Mouse (Mus musculus): ENCODE results near the gene Selenon.
"Not testable (repeated sequence)": the region's sequence is repeated elsewhere in the genome, so short reads cannot be mapped to it uniquely, and the experiment has no call there.

Gene Selenon

DNA sequence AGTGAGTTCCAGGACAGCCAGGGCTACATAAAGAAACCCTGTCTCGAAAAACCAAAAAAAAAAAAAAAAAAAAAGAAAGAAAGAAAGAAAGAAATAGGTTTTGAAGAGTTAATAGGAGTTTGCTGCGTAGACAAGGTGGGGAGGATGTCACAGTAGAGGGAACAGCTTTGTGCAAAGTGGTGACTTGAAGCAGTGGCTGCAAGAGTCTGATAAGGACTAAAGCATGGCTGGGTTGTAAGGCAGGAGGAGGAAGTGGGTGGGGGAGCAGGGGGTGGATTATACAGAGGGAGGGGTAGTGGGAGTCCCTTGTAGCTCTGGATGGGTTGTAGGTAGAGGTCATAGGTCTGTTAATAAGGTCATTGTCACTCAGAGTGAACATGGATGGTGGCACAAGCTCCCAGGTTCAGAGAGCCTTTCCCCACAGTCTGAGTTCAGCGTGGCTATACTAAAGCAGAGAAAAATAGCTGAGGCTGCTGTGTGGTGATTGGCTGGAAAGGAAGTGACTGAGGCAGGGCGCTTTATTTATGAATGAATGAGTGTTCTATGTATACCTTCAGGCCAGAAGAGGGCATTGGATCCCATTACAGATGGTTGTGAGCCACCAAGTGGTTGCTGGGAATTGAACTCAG lies 45.9 kb downstream of the Selenon start:
- no peak for DNase-seq (ENCODE audit: low spot score)

DNA sequence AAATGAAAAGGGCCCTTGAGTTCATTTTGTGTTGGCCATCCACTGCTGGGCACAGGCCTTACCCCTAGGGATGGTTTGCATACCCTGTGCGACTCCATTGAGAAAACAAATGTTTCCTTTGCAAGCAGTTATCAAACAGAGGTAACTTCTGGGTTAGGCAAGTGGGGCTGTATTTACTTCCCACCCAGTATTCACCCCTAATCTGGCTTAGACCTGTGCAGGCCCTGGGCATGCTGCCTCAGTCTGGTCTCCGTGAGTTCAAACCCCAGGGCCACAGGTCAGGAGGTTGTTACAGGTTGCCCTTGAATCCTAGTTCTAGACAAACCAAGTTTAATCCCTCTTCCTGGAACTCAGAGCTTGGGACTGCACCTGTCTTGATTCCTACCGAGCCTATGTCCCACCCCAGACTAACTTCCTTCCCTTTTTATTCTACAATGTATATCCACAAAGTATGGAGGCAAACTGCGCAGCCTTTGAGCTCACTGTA lies 46.6 kb downstream of the Selenon start:
- no peak for DNase-seq (ENCODE audit: low spot score)

DNA sequence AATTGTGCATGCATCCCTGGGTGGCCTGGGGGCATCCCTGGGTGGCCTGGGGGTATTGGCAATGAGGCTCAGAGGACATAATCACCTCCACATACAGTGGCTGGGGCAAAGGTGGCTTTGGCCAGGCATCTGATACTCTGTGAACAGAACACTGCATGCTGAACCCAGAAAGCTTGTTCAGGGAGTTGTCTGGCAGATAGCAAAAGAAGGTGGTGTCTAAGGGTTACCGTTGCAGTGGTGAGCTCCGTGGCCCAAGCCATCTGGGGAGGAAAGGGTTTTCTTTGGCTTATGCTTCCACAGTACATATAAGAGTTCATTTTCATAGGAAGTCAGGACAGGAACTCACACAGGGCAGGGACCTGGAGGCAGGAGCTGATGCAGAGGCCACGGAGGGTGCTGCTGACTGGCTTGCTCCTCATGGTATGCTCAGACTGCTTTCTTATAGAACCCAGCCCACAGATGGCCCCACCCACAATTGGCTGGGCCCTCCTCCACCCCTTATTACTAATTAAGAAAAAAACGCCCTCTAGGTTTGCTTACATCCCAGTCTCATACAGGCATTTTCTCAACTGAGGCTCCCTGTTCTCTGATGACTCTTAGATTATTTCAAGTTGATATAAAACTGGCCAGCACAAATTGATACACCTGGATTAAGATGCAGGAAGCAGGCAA lies 48.1 kb downstream of the Selenon start:
- DNase-seq (ENCODE audit: low spot score), result no peak

DNA sequence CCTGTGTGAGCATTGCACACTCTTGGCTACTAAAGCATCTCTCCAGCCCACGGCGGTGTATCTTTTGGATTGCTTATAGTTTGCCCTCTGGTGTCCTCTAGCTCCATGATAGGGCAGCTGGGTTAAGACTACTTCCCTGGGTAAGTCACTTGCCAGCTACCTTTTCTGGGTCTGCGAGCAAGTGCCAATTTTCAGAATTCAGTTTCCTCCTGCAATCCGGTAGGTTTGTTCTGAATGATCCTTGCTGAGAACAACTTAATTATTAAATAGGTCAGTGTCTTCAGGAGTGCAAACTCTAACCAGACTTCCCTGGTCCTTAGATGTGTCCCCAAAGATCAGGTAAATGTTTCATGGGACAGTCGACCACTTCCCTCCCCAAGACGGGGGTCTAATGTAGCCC lies 50.9 kb downstream of the Selenon start:
- DNase-seq (ENCODE audit: low spot score), result no peak

DNA sequence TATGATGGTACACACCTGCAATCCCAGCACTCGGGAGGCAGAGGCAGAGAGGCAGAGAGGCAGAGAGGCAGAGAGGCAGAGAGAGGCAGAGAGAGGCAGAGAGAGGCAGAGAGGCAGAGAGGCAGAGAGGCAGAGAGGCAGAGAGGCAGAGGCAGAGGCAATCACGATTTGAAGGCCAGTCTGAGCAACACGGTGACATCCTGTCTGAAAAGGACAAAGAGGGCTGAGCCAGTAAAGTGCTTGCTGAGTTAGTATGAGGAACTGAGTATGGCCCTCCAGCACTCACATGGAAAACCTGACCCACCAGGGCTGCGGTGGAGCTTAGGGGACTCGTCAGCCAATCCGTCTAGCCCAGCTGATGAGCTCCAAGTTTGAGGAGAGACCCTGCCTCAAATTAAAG lies 53.0 kb downstream of the Selenon start:
- not testable (repeated sequence) for DNase-seq (ENCODE audit: low spot score)

DNA sequence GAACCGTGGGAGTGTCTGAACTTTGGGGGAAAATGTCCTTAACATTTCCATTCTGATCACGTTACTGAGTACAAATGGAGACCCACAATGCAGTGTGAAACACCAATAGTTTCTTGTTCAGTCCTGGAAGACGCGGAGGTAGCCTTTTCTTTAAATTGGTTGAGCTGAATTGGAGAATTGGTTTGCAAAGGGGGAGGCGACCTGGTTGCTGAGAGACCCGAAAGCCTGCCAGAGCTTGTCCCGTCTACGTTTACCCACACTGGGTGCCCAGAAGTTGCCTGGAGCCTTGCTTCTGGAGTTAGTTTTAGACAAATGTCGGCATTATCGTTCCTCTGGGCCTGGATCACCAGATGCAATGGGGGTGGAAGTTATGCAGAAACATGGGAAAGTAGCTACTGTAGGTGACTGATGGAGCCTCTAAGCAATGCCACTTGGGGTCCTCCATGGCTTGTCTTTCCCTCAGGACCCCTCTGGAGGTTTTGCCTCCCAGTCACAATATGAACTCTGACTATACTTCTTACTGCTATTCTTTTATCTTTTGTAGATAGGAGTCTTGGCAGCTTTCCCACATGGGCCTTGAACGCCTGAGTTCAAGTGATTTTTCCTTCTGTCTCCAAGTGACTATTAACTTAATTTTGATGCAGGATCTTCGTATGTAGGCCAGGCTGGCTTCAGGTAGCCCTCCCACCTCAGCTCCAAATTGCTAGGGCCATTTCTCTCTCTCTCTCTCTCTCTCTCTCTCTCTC lies 53.8 kb downstream of the Selenon start:
- no peak for DNase-seq (ENCODE audit: low spot score)

DNA sequence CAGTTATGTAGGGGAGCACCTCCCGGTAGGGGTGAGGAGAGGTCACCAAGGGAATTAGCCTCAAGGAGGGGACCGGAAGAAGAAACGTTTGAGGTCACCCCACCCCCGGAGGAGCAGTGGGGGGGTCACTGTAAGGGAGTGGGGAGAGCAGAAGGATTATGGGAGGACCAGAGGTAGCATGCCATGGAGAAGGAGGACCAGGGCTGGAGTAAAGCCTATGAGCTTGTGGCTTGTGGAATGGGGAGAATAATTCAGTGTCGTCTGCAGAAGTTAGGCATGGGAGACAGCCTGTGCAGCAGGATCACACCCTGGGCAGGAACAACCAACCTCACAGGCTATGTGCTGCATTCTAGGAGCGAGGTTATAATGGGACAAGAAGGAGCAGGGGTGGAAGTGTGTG lies 54.7 kb downstream of the Selenon start:
- DNase-seq (ENCODE audit: low spot score), result no peak

DNA sequence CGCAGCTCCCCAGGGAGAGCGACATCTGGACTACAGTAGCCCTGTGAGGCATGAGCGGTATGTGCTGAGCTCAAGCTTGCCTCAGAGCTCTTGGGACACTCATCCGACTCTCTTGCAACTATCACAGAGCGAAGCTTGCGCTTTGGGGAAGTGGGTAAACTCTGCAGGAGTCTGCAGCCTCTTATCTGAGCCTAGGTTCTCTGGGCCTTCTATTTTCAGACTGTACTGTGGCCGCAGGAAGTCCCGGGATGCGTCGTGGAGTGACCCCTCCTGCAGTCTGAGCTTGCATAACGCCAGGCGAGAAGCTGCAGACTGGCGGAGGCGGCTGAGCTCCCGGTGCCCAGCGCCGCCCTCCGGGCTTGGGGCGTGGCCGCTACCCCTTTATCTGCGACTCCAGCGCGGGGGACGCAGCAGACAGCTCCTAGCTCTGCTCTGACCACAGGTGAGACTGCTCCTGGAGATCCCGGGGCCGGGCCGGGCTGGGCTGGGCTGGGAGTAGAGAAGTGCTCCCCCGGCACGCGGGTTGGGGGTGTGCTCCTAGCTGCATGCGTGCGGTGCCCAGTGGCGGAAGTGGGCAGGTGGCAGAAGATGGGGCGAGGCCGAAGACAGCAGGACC lies 55.3 kb downstream of the Selenon start, which contains the start of gene Paqr7:
TSS of gene Paqr7 (plus strand) at position 103 of the 616 bp plus-strand sequence.
- peak; percentile 38 for DNase-seq (ENCODE audit: low spot score)

DNA sequence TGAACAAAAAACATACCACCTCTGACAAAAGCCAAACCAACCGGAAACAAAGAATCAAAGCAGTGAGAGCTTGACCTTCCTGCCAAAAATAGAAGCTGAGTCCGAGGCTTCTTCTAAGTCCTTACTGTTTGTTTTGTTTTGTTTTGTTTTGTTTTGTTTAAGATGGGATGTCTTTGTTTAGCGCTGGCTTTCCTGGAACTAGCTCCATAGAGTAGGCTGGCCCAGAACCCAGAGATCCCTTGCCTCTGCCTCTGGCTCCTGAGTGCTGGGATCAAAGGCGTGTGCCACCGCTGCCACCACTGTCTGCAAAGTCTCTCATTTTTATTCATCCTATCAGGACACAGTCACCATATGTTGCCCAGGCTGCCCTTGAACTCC lies 56.4 kb downstream of the Selenon start:
- DNase-seq (ENCODE audit: low spot score), result no peak

DNA sequence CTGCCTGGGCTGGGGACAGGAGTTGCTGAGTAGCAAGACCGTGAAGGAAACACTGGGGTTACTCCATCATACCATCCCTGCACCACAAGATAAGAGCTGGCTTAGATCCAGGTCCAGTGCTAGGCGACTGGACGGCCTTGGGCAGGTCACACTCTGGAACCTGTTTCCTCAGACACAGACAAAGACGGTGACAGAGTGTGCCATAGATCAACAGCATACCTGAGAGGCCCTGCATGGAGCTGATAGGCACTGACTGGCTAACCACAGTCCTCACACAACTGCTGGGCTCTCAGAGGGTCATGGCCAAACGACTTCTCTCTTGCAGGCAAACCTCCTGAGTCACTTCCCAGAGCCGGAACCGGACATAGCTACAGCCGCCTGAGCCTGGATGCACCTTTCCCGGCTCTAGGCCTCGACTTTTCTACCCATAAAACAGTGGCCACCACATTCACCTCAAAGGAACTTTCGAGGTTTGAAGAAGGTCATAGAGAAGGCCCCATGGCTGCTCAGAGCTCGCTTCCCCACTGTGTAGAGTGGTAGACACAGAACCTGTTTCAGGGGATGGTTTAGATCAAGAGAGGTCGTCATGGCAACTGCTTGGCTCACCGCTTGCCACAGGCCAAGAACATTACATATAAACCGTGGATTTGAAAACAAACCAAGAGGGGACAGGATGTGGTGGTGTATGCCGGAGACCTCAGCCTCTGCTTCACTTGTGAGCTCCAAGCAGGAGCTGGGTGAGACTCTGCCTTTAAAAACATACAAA lies 57.0 kb downstream of the Selenon start:
- peak; percentile 96 for DNase-seq (ENCODE audit: low spot score)

DNA sequence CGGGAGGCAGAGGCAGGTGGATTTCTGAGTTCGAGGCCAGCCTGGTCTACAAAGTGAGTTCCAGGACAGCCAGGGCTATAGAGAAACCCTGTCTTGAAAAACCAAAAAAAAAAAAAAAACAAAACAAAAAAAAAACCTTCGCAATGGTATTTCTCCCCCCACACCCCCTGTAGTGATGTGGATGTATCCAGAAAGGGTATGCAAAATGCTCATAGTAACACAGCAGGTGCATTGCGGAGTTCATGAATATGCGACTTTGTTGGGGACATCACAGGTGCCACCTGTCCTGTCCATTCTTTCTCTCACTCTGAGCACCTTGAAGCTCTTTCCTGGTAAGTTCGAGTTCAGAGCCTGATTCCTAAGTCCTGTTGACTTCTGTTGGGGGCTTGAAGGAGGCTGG lies 57.8 kb downstream of the Selenon start:
- not testable (repeated sequence) for DNase-seq (ENCODE audit: low spot score)

DNA sequence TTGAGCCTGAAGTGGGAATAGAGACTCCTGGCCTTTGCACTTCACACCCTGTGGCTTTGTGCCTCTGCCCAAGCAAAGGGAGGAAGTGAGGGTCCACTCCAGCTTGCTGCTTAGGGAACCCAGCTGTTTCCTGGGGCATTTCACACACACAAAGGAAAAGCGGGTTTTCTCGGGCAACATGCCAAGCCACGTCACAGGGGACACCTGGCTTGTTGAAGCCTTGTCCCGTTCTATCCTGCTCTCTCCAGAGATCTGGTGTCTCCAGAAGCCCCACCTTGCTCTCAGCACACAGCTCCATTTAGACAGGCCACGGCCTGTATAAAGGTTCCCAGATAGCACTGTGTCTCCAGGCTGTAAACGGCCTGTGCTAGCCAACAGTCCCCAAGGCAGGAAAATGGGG lies 60.2 kb downstream of the Selenon start:
- no peak for DNase-seq (ENCODE audit: low spot score)

DNA sequence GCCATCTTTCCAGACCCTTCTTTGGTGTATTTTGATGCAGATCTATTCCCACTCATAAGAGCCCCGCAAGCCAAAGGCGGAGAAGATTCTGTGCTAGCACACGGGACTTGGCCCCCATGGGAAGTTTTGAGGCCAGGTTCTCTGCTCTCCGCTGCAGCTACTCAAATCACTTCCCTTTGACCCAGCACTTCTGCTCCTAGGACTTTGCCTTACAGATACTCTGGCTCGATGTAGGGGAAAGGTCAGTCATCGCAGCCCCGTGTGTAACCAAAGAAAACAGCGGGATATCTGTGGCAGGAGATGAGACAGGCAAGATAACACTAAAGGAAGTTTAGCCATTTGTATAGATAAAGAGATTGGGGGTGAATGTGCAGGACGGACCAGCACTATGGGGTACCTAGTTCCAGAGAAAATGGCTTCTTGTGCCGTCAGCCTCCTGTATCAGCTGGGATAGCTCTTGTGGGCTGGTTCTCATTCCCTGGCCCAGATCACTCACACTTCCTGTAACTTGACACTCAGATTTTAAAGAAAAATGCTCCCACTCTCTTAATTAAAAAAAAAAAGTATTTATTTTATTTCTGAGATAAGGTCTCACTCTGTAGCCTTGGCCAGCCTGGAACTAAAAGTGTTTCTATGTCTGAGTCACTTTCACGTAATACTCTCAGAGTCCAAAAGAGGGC lies 61.8 kb downstream of the Selenon start:
- no peak for DNase-seq (ENCODE audit: low spot score)

DNA sequence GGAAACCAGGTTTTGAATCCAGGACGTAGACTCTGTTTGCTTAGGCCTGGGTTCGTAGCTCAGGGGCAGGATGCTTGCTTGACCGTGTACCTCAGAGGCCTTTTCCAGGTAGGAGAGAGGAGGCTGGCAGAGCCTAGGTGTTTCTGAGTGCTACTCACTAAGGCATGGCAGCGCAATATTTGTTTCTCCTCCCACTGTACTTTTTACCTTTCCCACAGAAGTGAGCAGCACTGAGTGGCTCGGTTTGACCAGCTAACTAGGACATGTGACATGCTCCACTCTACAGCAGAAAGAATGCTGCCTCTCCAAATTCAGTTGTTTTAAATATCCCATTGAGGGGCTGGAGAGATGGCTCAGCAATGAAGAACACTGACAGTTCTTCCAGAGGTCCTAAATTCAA lies 63.8 kb downstream of the Selenon start:
- no peak for DNase-seq (ENCODE audit: low spot score)
